In the genomic region with DNA sequence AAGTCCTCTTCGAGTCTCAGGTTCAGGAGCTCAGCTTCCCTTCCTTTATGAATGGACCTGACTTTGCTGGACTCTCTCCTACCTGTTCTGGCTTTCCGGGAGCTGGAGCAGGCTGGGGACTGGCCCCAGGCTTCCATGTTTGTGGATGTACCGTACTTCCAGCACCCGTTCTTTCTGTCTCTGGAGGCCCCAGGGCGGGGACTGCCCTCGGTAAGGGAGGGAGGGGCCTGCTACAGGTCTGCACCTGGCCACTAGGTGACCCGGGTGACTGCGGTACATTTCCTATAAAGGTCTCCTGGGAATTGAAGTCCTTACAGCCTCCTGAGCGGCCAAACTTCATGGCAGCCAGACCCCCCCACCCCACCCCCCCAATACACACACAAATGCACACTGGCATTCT, we compare ENCODE assay signal across 9 mouse cellular contexts. TPM values are rescaled to one million over a fixed set of nuclear protein-coding genes. Genes with fewer than 3 reads are reported as not detected.
DNase-seq lines count a peak whose midpoint lies in the region; ATAC-seq and TF ChIP-seq lines count a peak whose summit lies in the region.
"Had no signal": no experiment of that assay in that cellular context is flagged by ENCODE, and none has a peak within 500 bp of the region (broad histone marks: within the 10 kb centered on the region; RNA-seq: fewer than 3 reads in every experiment).

A gene (minus strand): TSS at position 212 of the 400 bp plus-strand sequence.

- no peak for TF ChIP-seq POLR2A in kidney, adult 2 months (IDR thresholded peaks at IDR 0.05; ENCODE audit: low read depth, low read length)

- H3K36me3 ChIP-seq in kidney, adult 2 months (ENCODE audit: control insufficient read depth, insufficient read depth, low read length) = no peaks in the 10 kb centered on the region
- H3K36me3 ChIP-seq in lung, embryonic 16.5 days (ENCODE audit: control insufficient read depth, insufficient read depth, low read length) = 0 out of 2 replicates have a peak, but pooled peaks cover 3% of the 10 kb centered on the region

- H3K4me2 ChIP-seq in lung, embryonic 16.5 days (ENCODE audit: low read depth, low read length) = peak within 1 kb of the TSS; percentile 41
- H3K4me2 ChIP-seq: neural tube, embryonic 15.5 days had no signal

- H3K4me1 ChIP-seq in kidney, adult 2 months (ENCODE audit: control insufficient read depth, insufficient read depth, low read length) = no peaks in the 10 kb centered on the region
- no peaks in the 10 kb centered on the region for H3K4me1 ChIP-seq in lung, embryonic 16.5 days (replicated peaks; ENCODE audit: control insufficient read depth, insufficient read depth, low read length)
- H3K4me1 ChIP-seq: neural tube, embryonic 15.5 days had no signal

- peak within 1 kb of the TSS; percentile 63 for H3K9ac ChIP-seq in lung, embryonic 16.5 days (ENCODE audit: low read length)
- H3K9ac ChIP-seq: neural tube, embryonic 15.5 days had no signal

- DNase-seq in urinary bladder, adult 18-20 months (ENCODE audit: low spot score in 2 of 2) = peak; percentile 55 to 62
- DNase-seq in urinary bladder, postnatal 4 days (ENCODE audit: low spot score in 2 of 2) = no peak
- DNase-seq in kidney, adult 2 months = peak; percentile 69
- DNase-seq in layer of hippocampus, postnatal 10 days (ENCODE audit: low spot score in 2 of 2) = no peak
- DNase-seq in heart, adult 18-20 months = no peak
- no peak for DNase-seq in natural killer cell, adult 2 months (ENCODE audit: low spot score in 2 of 2)
- DNase-seq: layer of hippocampus, adult 9-11 months had no signal

- no peak; the same call in 1 of the 2 replicates for TF ChIP-seq CTCF in kidney, adult 2 months (conservative IDR thresholded peaks at IDR 0.05; ENCODE audit: insufficient read depth, insufficient read length, low read depth, low read length)

- 46% methylated on average over 9 of the region's 9 CpGs for WGBS in kidney, adult 2 months
- 42% methylated on average over 9 of the region's 9 CpGs for WGBS in lung, embryonic 16.5 days

- ATAC-seq in lung, embryonic 16.5 days (ENCODE audit: low read depth) = peak; percentile 83

- 0 out of 2 replicates have a peak within 1 kb of the TSS, but pooled peaks have one; percentile 52 for H3K27ac ChIP-seq in kidney, adult 2 months (ENCODE audit: insufficient read depth, low read depth, low read length)
- H3K27ac ChIP-seq in lung, embryonic 16.5 days (ENCODE audit: low read length) = peak within 1 kb of the TSS; percentile 17; the same call in 1 of the 2 replicates
- H3K27ac ChIP-seq: neural tube, embryonic 15.5 days had no signal

- no peaks in the 10 kb centered on the region for H3K27me3 ChIP-seq in kidney, adult 2 months (replicated peaks; ENCODE audit: control insufficient read depth, insufficient read depth, low read length)
- no peaks in the 10 kb centered on the region for H3K27me3 ChIP-seq in lung, embryonic 16.5 days (ENCODE audit: control insufficient read depth, insufficient read depth, low read depth, low read length)
- H3K27me3 ChIP-seq: neural tube, embryonic 15.5 days had no signal

- peak within 1 kb of the TSS; percentile 46 for H3K4me3 ChIP-seq in kidney, adult 2 months (ENCODE audit: insufficient read depth, low read depth, low read length)
- H3K4me3 ChIP-seq in lung, embryonic 16.5 days (ENCODE audit: low read length) = peak within 1 kb of the TSS; percentile 44
- H3K4me3 ChIP-seq: neural tube, embryonic 15.5 days had no signal

- H3K9me3 ChIP-seq in lung, embryonic 16.5 days (ENCODE audit: control insufficient read depth, low read length) = no peaks in the 10 kb centered on the region
- H3K9me3 ChIP-seq: neural tube, embryonic 15.5 days had no signal

RNA-seq across cellular contexts. Expression of the gene that starts here (rescaled TPM):
- 45.5 and 62.2 TPM in 2 replicates for polyA plus RNA-seq in kidney, adult 2 months (2012; rRNA removed)
- polyA plus RNA-seq in lung, embryonic 16.5 days (2015; fragmentation: Nextera tagmentation; extraction: Ambion mirVana) = 33.8 and 41.3 TPM in 2 replicates
- total RNA-seq in layer of hippocampus, postnatal 10 days (2021) = 1 to 10 TPM; 5.0 to 6.0 TPM
- total RNA-seq in heart, adult 18-20 months (2021) = 1 to 10 TPM; 1.1 to 1.4 TPM

Comparison
In these comparisons a context has a peak if more than half of its experiments do, and no peak if none do; other contexts are left out.
1. DNase-seq: peak in urinary bladder, adult 18-20 months (2 of 2) and kidney, adult 2 months (single experiment); none in urinary bladder, postnatal 4 days (0 of 2), layer of hippocampus, postnatal 10 days (0 of 2), heart, adult 18-20 months (0 of 2) and natural killer cell, adult 2 months (0 of 2).